Mouse (Mus musculus): ENCODE data around the gene Gimap4.

- no peak for TF ChIP-seq CTCF (IDR thresholded peaks at IDR 0.05; ENCODE audit: extremely low read depth, insufficient read depth, insufficient read length, insufficient replicate concordance)
- no peak for TF ChIP-seq POLR2A (IDR thresholded peaks at IDR 0.05; ENCODE audit: low read depth, low read length)
Measured at GRCm38 (mm10) chr6:48689320-48689719, 5.0 kb downstream of the Gimap4 start.
